Mouse (Mus musculus): Measurements from ENCODE around the gene Gpc6. TPM values are rescaled to one million over a fixed set of nuclear protein-coding genes. Genes with fewer than 3 reads are reported as not detected.

Gpc6 gene
- polyA plus RNA-seq, 1 experiment from 2014 or later, result 4.4 TPM

- Histone ChIP-seq H3K27me3 (ENCODE audit: control insufficient read depth, insufficient read depth, low read depth, low read length) (no peaks in the 10 kb centered on the region), H3K9ac (ENCODE audit: low read depth, low read length) (no peak overlapping the region), H3K4me2 (ENCODE audit: low read depth, low read length) (no peak overlapping the region), H3K27ac (ENCODE audit: low read length) (no peak overlapping the region), H3K4me3 (ENCODE audit: low read depth, low read length) (no peak overlapping the region), H3K9me3 (replicated peaks; ENCODE audit: control insufficient read depth, low read length) (no peaks in the 10 kb centered on the region), H3K36me3 (ENCODE audit: control insufficient read depth, insufficient read depth) (no peaks in the 10 kb centered on the region), H3K4me1 (ENCODE audit: control insufficient read depth, low read depth, low read length) (no peaks in the 10 kb centered on the region)
- ATAC-seq (ENCODE audit: low read depth), result no peak
- 56% methylated on average over 4 of the region's 4 CpGs for WGBS (ENCODE audit: insufficient replicate concordance)
These were observed 574.2 kb downstream of the Gpc6 start for GRCm38 (mm10) chr14:117499354-117499753.

DNA sequence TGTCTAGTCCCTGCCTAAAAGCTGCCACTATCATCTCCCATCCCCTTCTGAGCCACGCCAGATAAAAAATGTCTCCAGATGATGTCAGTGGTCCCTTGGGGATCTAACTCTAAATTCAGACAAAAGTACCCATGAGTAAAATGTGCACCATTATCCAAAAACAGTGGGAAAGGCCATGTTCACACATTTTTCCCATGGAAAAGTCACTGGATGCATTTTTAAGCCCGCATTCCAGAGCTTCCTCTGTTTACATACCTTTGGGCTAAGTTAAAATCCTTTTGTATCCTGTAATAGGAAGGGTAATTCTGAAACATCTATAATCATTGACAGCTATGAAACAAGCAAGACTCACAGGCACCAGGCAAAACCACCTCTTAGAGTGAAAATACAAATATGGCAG is 589.7 kb downstream of the Gpc6 start:
- WGBS (ENCODE audit: insufficient replicate concordance), result 59% methylated on average over 2 of the region's 2 CpGs
- H3K4me3 ChIP-seq (ENCODE audit: low read depth, low read length), result no peak overlapping the region
- H3K27me3 ChIP-seq (ENCODE audit: control insufficient read depth, insufficient read depth, low read depth, low read length), result no peaks in the 10 kb centered on the region
- H3K4me2 ChIP-seq (ENCODE audit: low read depth, low read length), result no peak overlapping the region
- H3K27ac ChIP-seq (ENCODE audit: low read length), result no peak overlapping the region
- no peaks in the 10 kb centered on the region for H3K36me3 ChIP-seq (ENCODE audit: control insufficient read depth, insufficient read depth)
- no peak overlapping the region for H3K9ac ChIP-seq (ENCODE audit: low read depth, low read length)
- no peaks in the 10 kb centered on the region for H3K9me3 ChIP-seq (replicated peaks; ENCODE audit: control insufficient read depth, low read length)
- ATAC-seq (ENCODE audit: low read depth), result no peak
- no peaks in the 10 kb centered on the region for H3K4me1 ChIP-seq (ENCODE audit: control insufficient read depth, low read depth, low read length)

GRCm38 (mm10) chr14:117519574-117519973 is 594.5 kb downstream of the Gpc6 start:
- WGBS (ENCODE audit: insufficient replicate concordance), result 62% methylated on average over 8 of the region's 8 CpGs
- no peaks in the 10 kb centered on the region for H3K9me3 ChIP-seq (replicated peaks; ENCODE audit: control insufficient read depth, low read length)

DNA sequence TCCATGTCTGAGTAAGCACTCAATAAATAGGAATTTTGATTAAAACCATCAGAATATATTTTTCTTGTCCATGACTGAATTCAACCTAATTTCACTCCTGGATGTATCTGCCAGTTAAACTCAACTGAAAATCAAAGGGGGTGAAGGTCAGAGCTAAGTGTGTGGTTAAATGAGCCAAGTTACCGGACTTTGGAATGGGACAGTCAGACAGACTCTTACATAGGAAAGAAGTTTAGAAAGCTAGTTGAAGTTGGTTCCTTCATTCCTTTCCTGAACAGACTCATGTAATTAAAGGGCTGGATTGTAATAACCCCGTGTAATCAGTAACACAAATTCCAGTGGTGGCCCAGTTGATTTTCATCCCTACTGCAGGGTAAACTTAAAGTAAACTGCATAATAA is 595.6 kb downstream of the Gpc6 start:
- H3K9ac ChIP-seq (ENCODE audit: low read depth, low read length), result no peak overlapping the region
- no peak overlapping the region for H3K4me3 ChIP-seq (ENCODE audit: low read depth, low read length)
- no peaks in the 10 kb centered on the region for H3K27me3 ChIP-seq (ENCODE audit: control insufficient read depth, insufficient read depth, low read depth, low read length)
- H3K4me2 ChIP-seq (ENCODE audit: low read depth, low read length), result no peak overlapping the region
- H3K9me3 ChIP-seq (replicated peaks; ENCODE audit: control insufficient read depth, low read length), result no peaks in the 10 kb centered on the region
- H3K27ac ChIP-seq (ENCODE audit: low read length), result no peak overlapping the region
- H3K36me3 ChIP-seq (ENCODE audit: control insufficient read depth, insufficient read depth), result no peaks in the 10 kb centered on the region
- ATAC-seq (ENCODE audit: low read depth), result no peak
- no peaks in the 10 kb centered on the region for H3K4me1 ChIP-seq (ENCODE audit: control insufficient read depth, low read depth, low read length)
- WGBS (ENCODE audit: insufficient replicate concordance), result 59% methylated on average over 2 of the region's 2 CpGs

More at GRCm38 (mm10) chr14:117519574-117519973, 594.5 kb downstream of the Gpc6 start:
- H3K4me2 ChIP-seq (ENCODE audit: low read depth, low read length), result no peak overlapping the region
- no peak overlapping the region for H3K27ac ChIP-seq (ENCODE audit: low read length)
- no peak for ATAC-seq (ENCODE audit: low read depth)
- H3K9ac ChIP-seq (ENCODE audit: low read depth, low read length), result no peak overlapping the region
- no peaks in the 10 kb centered on the region for H3K27me3 ChIP-seq (ENCODE audit: control insufficient read depth, insufficient read depth, low read depth, low read length)
- H3K4me1 ChIP-seq (ENCODE audit: control insufficient read depth, low read depth, low read length), result no peaks in the 10 kb centered on the region
- H3K36me3 ChIP-seq (ENCODE audit: control insufficient read depth, insufficient read depth), result no peaks in the 10 kb centered on the region
- H3K4me3 ChIP-seq (ENCODE audit: low read depth, low read length), result no peak overlapping the region

GRCm38 (mm10) chr14:117525133-117525532 is 600.0 kb downstream of the Gpc6 start:
- ATAC-seq (ENCODE audit: low read depth), result no peak
- no peak overlapping the region for H3K9ac ChIP-seq (ENCODE audit: low read depth, low read length)
- no peaks in the 10 kb centered on the region for H3K4me1 ChIP-seq (ENCODE audit: control insufficient read depth, low read depth, low read length)
- H3K9me3 ChIP-seq (replicated peaks; ENCODE audit: control insufficient read depth, low read length), result no peaks in the 10 kb centered on the region
- no peaks in the 10 kb centered on the region for H3K36me3 ChIP-seq (ENCODE audit: control insufficient read depth, insufficient read depth)
- no peak overlapping the region for H3K4me3 ChIP-seq (ENCODE audit: low read depth, low read length)
- H3K4me2 ChIP-seq (ENCODE audit: low read depth, low read length), result no peak overlapping the region
- H3K27me3 ChIP-seq (ENCODE audit: control insufficient read depth, insufficient read depth, low read depth, low read length), result no peaks in the 10 kb centered on the region
- no peak overlapping the region for H3K27ac ChIP-seq (ENCODE audit: low read length)
- 56% methylated on average over 6 of the region's 6 CpGs for WGBS (ENCODE audit: insufficient replicate concordance)

DNA sequence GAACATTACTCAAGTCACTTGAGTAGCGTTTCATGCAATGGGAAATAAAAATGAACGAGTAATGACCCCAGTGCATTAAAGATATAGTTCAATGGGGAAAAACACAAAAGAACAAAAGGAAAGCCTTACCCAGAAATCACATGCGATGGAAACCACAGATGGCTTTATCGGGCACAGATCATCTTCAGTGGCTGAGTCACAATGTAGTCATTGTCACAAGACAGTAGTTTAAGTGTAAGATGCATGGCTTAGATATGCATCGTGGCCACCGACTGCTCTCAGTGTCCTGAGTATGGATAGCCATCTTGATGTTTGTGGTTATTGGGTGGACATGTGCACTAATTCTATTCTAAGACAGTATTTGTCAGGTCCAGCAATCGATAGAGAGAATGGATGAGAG is 601.9 kb downstream of the Gpc6 start:
- Histone ChIP-seq H3K9ac (ENCODE audit: low read depth, low read length) (no peak overlapping the region), H3K9me3 (replicated peaks; ENCODE audit: control insufficient read depth, low read length) (no peaks in the 10 kb centered on the region), H3K4me2 (ENCODE audit: low read depth, low read length) (no peak overlapping the region), H3K27me3 (ENCODE audit: control insufficient read depth, insufficient read depth, low read depth, low read length) (no peaks in the 10 kb centered on the region), H3K4me3 (ENCODE audit: low read depth, low read length) (no peak overlapping the region), H3K36me3 (ENCODE audit: control insufficient read depth, insufficient read depth) (no peaks in the 10 kb centered on the region), H3K27ac (ENCODE audit: low read length) (no peak overlapping the region), H3K4me1 (ENCODE audit: control insufficient read depth, low read depth, low read length) (no peaks in the 10 kb centered on the region)
- WGBS (ENCODE audit: insufficient replicate concordance), result 67% methylated on average over 7 of the region's 7 CpGs
- no peak for ATAC-seq (ENCODE audit: low read depth)

- H3K27ac ChIP-seq (ENCODE audit: low read length), result no peak overlapping the region
- no peaks in the 10 kb centered on the region for H3K4me1 ChIP-seq (ENCODE audit: control insufficient read depth, low read depth, low read length)
- H3K4me3 ChIP-seq (ENCODE audit: low read depth, low read length), result no peak overlapping the region
- no peak for ATAC-seq (ENCODE audit: low read depth)
- no peak overlapping the region for H3K4me2 ChIP-seq (ENCODE audit: low read depth, low read length)
- H3K9ac ChIP-seq (ENCODE audit: low read depth, low read length), result no peak overlapping the region
- no peaks in the 10 kb centered on the region for H3K36me3 ChIP-seq (ENCODE audit: control insufficient read depth, insufficient read depth)
- 50% methylated on average over 3 of the region's 3 CpGs for WGBS (ENCODE audit: insufficient replicate concordance)
- no peaks in the 10 kb centered on the region for H3K27me3 ChIP-seq (ENCODE audit: control insufficient read depth, insufficient read depth, low read depth, low read length)
- no peaks in the 10 kb centered on the region for H3K9me3 ChIP-seq (replicated peaks; ENCODE audit: control insufficient read depth, low read length)
These were observed 604.3 kb downstream of the Gpc6 start for GRCm38 (mm10) chr14:117529439-117529838.

DNA sequence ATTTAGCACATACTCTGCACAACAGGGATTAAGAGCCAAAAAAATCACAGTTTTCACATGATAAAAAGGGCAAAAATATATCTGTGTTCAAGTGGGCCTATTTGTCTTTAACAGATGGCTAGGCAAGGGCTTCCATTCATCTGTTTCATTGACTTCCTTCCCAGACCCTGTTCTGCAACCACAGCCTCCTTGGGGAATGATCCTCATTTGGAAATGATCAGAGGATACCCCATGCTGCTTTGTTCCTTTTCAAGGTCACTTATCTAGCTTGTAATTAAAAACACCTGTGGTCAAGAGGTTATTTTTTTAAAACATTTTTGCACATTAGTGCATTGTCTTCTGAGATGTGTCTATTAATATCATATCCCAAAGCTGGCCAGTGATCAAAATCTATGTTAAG is 627.7 kb downstream of the Gpc6 start:
- no peaks in the 10 kb centered on the region for H3K4me1 ChIP-seq (ENCODE audit: control insufficient read depth, low read depth, low read length)
- no peak overlapping the region for H3K27ac ChIP-seq (ENCODE audit: low read length)
- no peak for ATAC-seq (ENCODE audit: low read depth)
- H3K27me3 ChIP-seq (ENCODE audit: control insufficient read depth, insufficient read depth, low read depth, low read length), result no peaks in the 10 kb centered on the region
- no peak overlapping the region for H3K9ac ChIP-seq (ENCODE audit: low read depth, low read length)
- H3K4me2 ChIP-seq (ENCODE audit: low read depth, low read length), result no peak overlapping the region
- H3K4me3 ChIP-seq (ENCODE audit: low read depth, low read length), result no peak overlapping the region
- H3K9me3 ChIP-seq (replicated peaks; ENCODE audit: control insufficient read depth, low read length), result no peaks in the 10 kb centered on the region
- no peaks in the 10 kb centered on the region for H3K36me3 ChIP-seq (ENCODE audit: control insufficient read depth, insufficient read depth)

GRCm38 (mm10) chr14:117556715-117557320 is 631.7 kb downstream of the Gpc6 start:
- H3K27ac ChIP-seq (ENCODE audit: low read length), result no peak overlapping the region
- no peaks in the 10 kb centered on the region for H3K9me3 ChIP-seq (replicated peaks; ENCODE audit: control insufficient read depth, low read length)
- no peak overlapping the region for H3K4me3 ChIP-seq (ENCODE audit: low read depth, low read length)
- 57% methylated on average over 7 of the region's 7 CpGs for WGBS (ENCODE audit: insufficient replicate concordance)
- H3K4me1 ChIP-seq (ENCODE audit: control insufficient read depth, low read depth, low read length), result no peaks in the 10 kb centered on the region
- ATAC-seq (ENCODE audit: low read depth), result no peak
- no peaks in the 10 kb centered on the region for H3K36me3 ChIP-seq (ENCODE audit: control insufficient read depth, insufficient read depth)
- no peak overlapping the region for H3K9ac ChIP-seq (ENCODE audit: low read depth, low read length)
- no peaks in the 10 kb centered on the region for H3K27me3 ChIP-seq (ENCODE audit: control insufficient read depth, insufficient read depth, low read depth, low read length)
- H3K4me2 ChIP-seq (ENCODE audit: low read depth, low read length), result no peak overlapping the region

Data from liver, embryonic 16.5 days (tissue).